Mouse (Mus musculus) hindbrain, embryonic 14.5 days (tissue): Measurements from ENCODE around the gene S100b. TPM values are rescaled to one million over a fixed set of nuclear protein-coding genes. Genes with fewer than 3 reads are reported as not detected.
A peak's percentile ranks its signal among the peaks of the same experiment; 100 is the strongest.

Experiments
- ATAC-seq: fragments of 200-750 bp; cut with Nextera tagmentation; 2 replicates; pipeline ENCODE4 v1.8.0; 2017; ENCODE audit warnings: moderate number of reproducible peaks, mild to moderate bottlenecking, moderate TSS enrichment, moderate library complexity; ENCODE audit not compliant: low FRiP score
- DNase-seq: peaks from one replicate; pipeline ENCODE4 v3.0.0-alpha.2; 2015; ENCODE audit warnings: low spot score
- H3K27ac ChIP-seq: fragments of 300-500 bp; sonication (generic); 2 replicates; pipeline ENCODE4 v1.5.1; 2014; ENCODE audit warnings: mild to moderate bottlenecking, moderate library complexity
- H3K27me3 ChIP-seq: fragments of 300-500 bp; sonication (generic); 2 replicates; pipeline ENCODE4 v1.6.1; 2014; ENCODE audit warnings: mild to moderate bottlenecking, low read length, mixed read lengths; ENCODE audit not compliant: control insufficient read depth, insufficient read depth
- H3K36me3 ChIP-seq: fragments of 300-500 bp; sonication (generic); replicated peaks from 2 replicates; pipeline ENCODE4 v1.6.1; 2014; ENCODE audit not compliant: control insufficient read depth, insufficient read depth
- H3K4me1 ChIP-seq: fragments of 300-500 bp; sonication (generic); replicated peaks from 2 replicates; pipeline ENCODE4 v1.6.1; 2014; ENCODE audit warnings: antibody characterized with exemption, low read length, mixed read lengths; ENCODE audit not compliant: control insufficient read depth, insufficient read depth
- H3K4me2 ChIP-seq: fragments of 300-500 bp; sonication (generic); replicated peaks from 2 replicates; pipeline ENCODE4 v1.6.1; 2014; ENCODE audit warnings: mild to moderate bottlenecking, moderate library complexity
- H3K4me3 ChIP-seq: fragments of 300-500 bp; sonication (generic); replicated peaks from 2 replicates; pipeline ENCODE4 v1.5.1; 2014; ENCODE audit warnings: mild to moderate bottlenecking, low read length
- H3K9ac ChIP-seq: fragments of 300-500 bp; sonication (generic); 2 replicates; pipeline ENCODE4 v1.6.1; 2014
- H3K9me3 ChIP-seq: fragments of 300-500 bp; sonication (generic); 2 replicates; pipeline ENCODE4 v1.6.1; 2016; ENCODE audit warnings: low read length; ENCODE audit not compliant: control insufficient read depth
- whole genome bisulfite sequencing: fragments of 180-500 bp; shearing (Covaris S2); extraction: QIAGEN DNeasy Blood & Tissue Kit; methylation state at CpG from one replicate; pipeline ENCODE4 v1.1.7; 2014; 5-methylcytosine and 5-hydroxymethylcytosine counted together
- polyA plus RNA-seq: library from polyadenylated mRNA; unstranded; fragments of >200 nt; fragmentation: Nextera tagmentation; extraction: Ambion mirVana; gene quantifications from 2 replicates; pipeline ENCODE4 v1.2.1, GENCODE M21; 2014

Gene S100b
- polyA plus RNA-seq, 1 experiment from 2014 or later, result 4.4 TPM

DNA sequence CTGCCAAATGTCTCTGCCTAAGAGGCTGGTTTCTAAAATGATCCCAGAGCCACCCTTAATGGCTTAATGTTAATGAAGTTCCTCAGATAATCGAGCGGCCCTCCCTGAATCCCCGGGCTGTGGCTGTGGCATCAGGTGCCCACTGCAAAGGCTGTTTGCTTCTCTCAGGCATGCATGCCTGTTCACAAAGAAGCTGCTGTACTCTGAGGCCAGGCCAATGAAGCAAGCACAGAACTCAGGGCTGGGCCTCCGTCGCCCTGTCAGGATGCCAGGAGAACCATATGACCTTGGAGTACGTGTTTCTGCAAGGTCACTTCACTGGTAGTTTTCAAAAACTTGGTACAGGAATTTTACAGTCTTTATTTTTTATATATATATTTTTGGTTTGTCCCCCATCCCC, 2.0 kb downstream of the S100b start:
- Histone ChIP-seq H3K4me3 (no peak overlapping the region), H3K9ac (no peak overlapping the region), H3K27ac (no peak overlapping the region), H3K9me3 (no peaks in the 10 kb centered on the region), H3K27me3 (no peaks in the 10 kb centered on the region), H3K4me1 (no peaks in the 10 kb centered on the region), H3K4me2 (no peak overlapping the region), H3K36me3 (no peaks in the 10 kb centered on the region)
- DNase-seq (no peak), ATAC-seq (no peak)
- 60% methylated on average over 6 of the region's 6 CpGs for WGBS

DNA sequence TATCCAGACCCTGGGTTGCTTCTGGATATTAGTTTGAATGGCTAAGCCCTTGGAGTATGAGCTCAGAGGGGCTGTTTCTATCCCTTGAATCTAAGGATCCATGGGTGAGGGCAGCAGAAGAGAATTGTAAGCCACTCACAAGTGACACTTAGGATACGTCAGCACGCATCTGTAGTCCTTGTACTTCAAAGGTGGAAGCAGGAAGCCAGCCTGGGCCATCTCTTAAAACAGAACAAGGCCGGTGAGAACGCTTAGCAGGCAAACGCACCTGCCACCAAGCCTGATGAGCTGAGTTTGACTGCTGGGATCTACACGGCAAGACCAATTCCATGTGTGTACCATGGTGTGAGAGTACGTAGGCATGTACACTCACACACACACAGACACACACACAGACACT, 3.6 kb downstream of the S100b start:
- ATAC-seq (no peak), DNase-seq (no peak)
- H3K4me2 ChIP-seq, result no peak overlapping the region
- no peaks in the 10 kb centered on the region for H3K4me1 ChIP-seq
- peaks cover 6% of the 10 kb centered on the region for H3K36me3 ChIP-seq
- H3K9me3 ChIP-seq, result no peaks in the 10 kb centered on the region
- H3K27me3 ChIP-seq, result no peaks in the 10 kb centered on the region
- H3K4me3 ChIP-seq, result no peak overlapping the region
- H3K27ac ChIP-seq, result no peak overlapping the region
- H3K9ac ChIP-seq, result no peak overlapping the region
- 95% methylated on average over 7 of the region's 7 CpGs for WGBS

- Histone ChIP-seq H3K4me1 (no peaks in the 10 kb centered on the region), H3K27ac (no peak overlapping the region), H3K36me3 (peaks cover 8% of the 10 kb centered on the region), H3K4me3 (no peak overlapping the region), H3K4me2 (no peak overlapping the region), H3K9me3 (no peaks in the 10 kb centered on the region), H3K27me3 (no peaks in the 10 kb centered on the region), H3K9ac (no peak overlapping the region)
- no peak for ATAC-seq
- 87% methylated on average over 12 of the region's 12 CpGs for WGBS
- DNase-seq, result no peak
These were observed 4.2 kb downstream of the S100b start for GRCm38 (mm10) chr10:76257719-76258390.

GRCm38 (mm10) chr10:76259566-76260232, 6.0 kb downstream of the S100b start:
- Histone ChIP-seq H3K27ac (no peak overlapping the region), H3K4me1 (no peaks in the 10 kb centered on the region), H3K9me3 (no peaks in the 10 kb centered on the region), H3K36me3 (peaks cover 20% of the 10 kb centered on the region), H3K4me3 (no peak overlapping the region), H3K4me2 (no peak overlapping the region), H3K27me3 (no peaks in the 10 kb centered on the region), H3K9ac (no peak overlapping the region)
- DNase-seq, result no peak
- 67% methylated on average over 18 of the region's 18 CpGs for WGBS
- no peak for ATAC-seq

DNA sequence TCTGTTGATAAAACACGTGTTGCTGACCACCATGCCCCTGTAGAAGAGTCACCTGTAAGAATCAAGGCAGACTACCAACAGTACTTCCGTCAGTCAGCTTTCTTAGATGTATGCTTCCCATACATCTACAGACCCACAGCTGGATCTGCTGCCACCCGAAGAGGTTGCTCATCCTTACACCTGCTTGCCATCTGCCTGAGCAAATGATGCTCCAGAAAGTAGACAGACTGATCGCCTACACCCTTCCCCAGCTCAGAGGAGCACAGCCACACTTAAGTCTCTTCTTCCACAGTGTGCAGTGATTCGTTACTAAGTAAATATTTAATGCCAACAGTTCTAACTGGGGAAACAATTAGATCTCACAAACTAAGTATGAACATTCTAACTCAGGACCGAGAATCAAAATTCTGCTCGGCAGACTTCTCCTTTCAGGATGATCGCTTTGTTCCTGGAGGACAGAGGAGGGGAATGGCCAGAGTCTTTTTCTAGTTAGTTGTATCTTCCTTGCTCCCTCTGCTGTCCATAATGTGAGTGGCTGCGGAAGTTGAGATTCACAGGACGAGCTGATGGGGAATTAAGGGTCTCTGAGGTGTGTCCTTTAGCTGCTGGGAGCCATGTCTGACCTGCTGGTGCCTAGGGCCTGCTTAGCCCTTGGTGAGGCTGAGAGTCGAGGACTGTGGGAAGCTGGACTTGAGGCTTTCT, 6.9 kb downstream of the S100b start:
- no peak for ATAC-seq
- no peak overlapping the region for H3K9ac ChIP-seq
- H3K9me3 ChIP-seq, result no peaks in the 10 kb centered on the region
- no peaks in the 10 kb centered on the region for H3K4me1 ChIP-seq
- WGBS, result 60% methylated on average over 11 of the region's 11 CpGs
- DNase-seq, result peak; percentile 55
- peaks cover 28% of the 10 kb centered on the region for H3K36me3 ChIP-seq
- no peak overlapping the region for H3K27ac ChIP-seq
- H3K4me2 ChIP-seq, result no peak overlapping the region
- H3K4me3 ChIP-seq, result no peak overlapping the region
- no peaks in the 10 kb centered on the region for H3K27me3 ChIP-seq

- 79% methylated on average over 3 of the region's 3 CpGs for WGBS
- H3K27me3 ChIP-seq, result no peaks in the 10 kb centered on the region
- DNase-seq, result no peak
- no peak overlapping the region for H3K4me2 ChIP-seq
- no peak for ATAC-seq
- H3K36me3 ChIP-seq, result peaks cover 38% of the 10 kb centered on the region
- H3K27ac ChIP-seq, result no peak overlapping the region
- no peaks in the 10 kb centered on the region for H3K9me3 ChIP-seq
- no peak overlapping the region for H3K9ac ChIP-seq
- no peak overlapping the region for H3K4me3 ChIP-seq
- no peaks in the 10 kb centered on the region for H3K4me1 ChIP-seq
These were observed 7.8 kb downstream of the S100b start for GRCm38 (mm10) chr10:76261447-76261846.

- H3K27me3 ChIP-seq, result no peaks in the 10 kb centered on the region
- 73% methylated on average over 4 of the region's 4 CpGs for WGBS
- H3K4me3 ChIP-seq, result no peak overlapping the region
- H3K9me3 ChIP-seq, result no peaks in the 10 kb centered on the region
- peaks cover 46% of the 10 kb centered on the region for H3K36me3 ChIP-seq
- H3K27ac ChIP-seq, result no peak overlapping the region
- DNase-seq (no peak), ATAC-seq (no peak)
- no peak overlapping the region for H3K4me2 ChIP-seq
- no peak overlapping the region for H3K9ac ChIP-seq
- no peaks in the 10 kb centered on the region for H3K4me1 ChIP-seq
These were observed 8.8 kb downstream of the S100b start for GRCm38 (mm10) chr10:76262431-76262830.

DNA sequence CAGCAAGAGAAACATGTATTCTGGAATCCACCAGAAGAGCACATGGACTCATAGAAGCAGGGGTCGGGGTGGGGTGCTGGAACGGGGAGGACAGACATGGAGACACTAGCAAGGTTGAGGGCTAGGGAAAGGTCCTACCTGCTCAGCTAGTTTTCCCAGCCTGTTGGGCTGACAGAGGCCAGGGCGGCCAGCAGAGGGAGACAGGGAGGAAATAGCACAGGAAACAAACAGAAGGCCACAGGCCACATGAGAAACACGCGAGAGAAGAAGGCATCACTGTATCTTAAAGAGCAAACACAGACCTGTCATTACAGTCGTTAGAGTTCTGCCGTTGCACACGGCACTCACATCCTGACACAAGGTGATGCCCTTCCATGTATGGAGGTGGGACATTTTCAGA, 17.6 kb downstream of the S100b start:
- peaks cover 94% of the 10 kb centered on the region for H3K36me3 ChIP-seq
- H3K4me1 ChIP-seq, result no peaks in the 10 kb centered on the region
- H3K9me3 ChIP-seq, result no peaks in the 10 kb centered on the region
- H3K4me3 ChIP-seq, result no peak overlapping the region
- no peak overlapping the region for H3K4me2 ChIP-seq
- DNase-seq (no peak), ATAC-seq (no peak)
- no peak overlapping the region for H3K9ac ChIP-seq
- 58% methylated on average over 8 of the region's 8 CpGs for WGBS
- no peaks in the 10 kb centered on the region for H3K27me3 ChIP-seq
- H3K27ac ChIP-seq, result no peak overlapping the region

DNA sequence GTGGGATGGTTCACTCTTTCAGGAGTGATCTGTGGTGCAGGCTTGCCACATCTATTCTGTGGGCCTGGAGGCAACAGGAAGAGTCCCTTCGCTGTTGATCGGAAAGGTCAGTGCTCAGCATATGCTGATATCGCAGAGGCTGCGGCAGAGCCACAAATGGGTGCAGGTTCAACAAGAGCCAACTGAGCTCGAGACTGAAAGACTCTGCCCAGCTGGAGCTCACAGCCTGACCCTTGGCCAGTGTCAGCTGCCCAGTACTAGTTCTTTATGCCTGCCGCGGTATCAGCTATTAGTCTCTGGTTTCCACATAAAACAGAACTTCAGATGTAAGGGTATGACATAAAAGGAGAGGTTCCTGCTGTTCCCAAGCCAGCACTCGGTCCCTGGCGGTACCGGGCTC, 21.6 kb downstream of the S100b start:
- ATAC-seq (no peak), DNase-seq (no peak)
- Histone ChIP-seq H3K36me3 (peaks cover 92% of the 10 kb centered on the region), H3K27me3 (no peaks in the 10 kb centered on the region), H3K4me3 (no peak overlapping the region), H3K9ac (no peak overlapping the region), H3K4me1 (no peaks in the 10 kb centered on the region), H3K4me2 (no peak overlapping the region), H3K27ac (no peak overlapping the region), H3K9me3 (no peaks in the 10 kb centered on the region)
- WGBS, result 83% methylated on average over 10 of the region's 10 CpGs
